Comparison of ENCODE assay signal across 16 mouse cellular contexts in genomic region chr16:88735391-88735790, GRCm38 (mm10). TPM values are rescaled to one million over a fixed set of nuclear protein-coding genes. Genes with fewer than 3 reads are reported as not detected.
"Had no signal": no experiment of that assay in that cellular context is flagged by ENCODE, and none has a peak within 500 bp of the region (broad histone marks: within the 10 kb centered on the region; RNA-seq: fewer than 3 reads in every experiment).

No protein-coding gene starts in this region.

- H3K4me1 ChIP-seq: kidney, embryonic 15.5 days; limb, embryonic 12.5 days; liver, embryonic 12.5 days; lung, embryonic 15.5 days; midbrain, embryonic 15.5 days; neural tube, embryonic 15.5 days had no signal

- H3K27me3 ChIP-seq: kidney, embryonic 15.5 days; limb, embryonic 12.5 days; liver, embryonic 12.5 days; lung, embryonic 15.5 days; midbrain, embryonic 15.5 days; neural tube, embryonic 15.5 days had no signal

- ATAC-seq: intestine, embryonic 16.5 days; liver, embryonic 12.5 days; midbrain, embryonic 15.5 days had no signal

- H3K9me3 ChIP-seq: kidney, embryonic 15.5 days; limb, embryonic 12.5 days; liver, embryonic 12.5 days; lung, embryonic 15.5 days; midbrain, embryonic 15.5 days; neural tube, embryonic 15.5 days had no signal

- H3K36me3 ChIP-seq: kidney, embryonic 15.5 days; limb, embryonic 12.5 days; liver, embryonic 12.5 days; lung, embryonic 15.5 days; midbrain, embryonic 15.5 days; neural tube, embryonic 15.5 days had no signal

- H3K4me2 ChIP-seq: kidney, embryonic 15.5 days; limb, embryonic 12.5 days; liver, embryonic 12.5 days; lung, embryonic 15.5 days; midbrain, embryonic 15.5 days; neural tube, embryonic 15.5 days had no signal

- H3K27ac ChIP-seq: kidney, embryonic 15.5 days; limb, embryonic 12.5 days; liver, embryonic 12.5 days; lung, embryonic 15.5 days; midbrain, embryonic 15.5 days; neural tube, embryonic 15.5 days; stomach, postnatal 0 days had no signal

- H3K9ac ChIP-seq: kidney, embryonic 15.5 days; limb, embryonic 12.5 days; liver, embryonic 12.5 days; lung, embryonic 15.5 days; midbrain, embryonic 15.5 days; neural tube, embryonic 15.5 days had no signal

- H3K4me3 ChIP-seq: kidney, embryonic 15.5 days; limb, embryonic 12.5 days; liver, embryonic 12.5 days; lung, embryonic 15.5 days; midbrain, embryonic 15.5 days; neural tube, embryonic 15.5 days had no signal

- DNase-seq: kidney, adult 2 months; kidney, postnatal 14 days; lung, postnatal 14 days; right cerebral cortex, adult 18-20 months; thymus, postnatal 14 days had no signal

RNA-seq across cellular contexts. Expression of gene Krtap13-1, which starts 6.7 kb away (rescaled TPM):
- polyA plus RNA-seq: intestine, embryonic 16.5 days; kidney, adult 2 months; kidney, embryonic 15.5 days; large intestine, adult 2 months; limb, embryonic 12.5 days; liver, embryonic 12.5 days; liver, embryonic 16.5 days; lung, embryonic 15.5 days; midbrain, embryonic 15.5 days; neural tube, embryonic 15.5 days; stomach, postnatal 0 days; urinary bladder, adult 2 months had no signal

RNA-seq across cellular contexts. Expression of gene Krtap13, which starts 16.0 kb away (rescaled TPM):
- polyA plus RNA-seq: intestine, embryonic 16.5 days; kidney, adult 2 months; kidney, embryonic 15.5 days; large intestine, adult 2 months; limb, embryonic 12.5 days; liver, embryonic 12.5 days; liver, embryonic 16.5 days; lung, embryonic 15.5 days; midbrain, embryonic 15.5 days; neural tube, embryonic 15.5 days; stomach, postnatal 0 days; urinary bladder, adult 2 months had no signal

RNA-seq across cellular contexts. Expression of gene 2310034C09Rik, which starts 23.3 kb away (rescaled TPM):
- polyA plus RNA-seq: intestine, embryonic 16.5 days; kidney, adult 2 months; kidney, embryonic 15.5 days; large intestine, adult 2 months; limb, embryonic 12.5 days; liver, embryonic 12.5 days; lung, embryonic 15.5 days; midbrain, embryonic 15.5 days; neural tube, embryonic 15.5 days; urinary bladder, adult 2 months had no signal

RNA-seq across cellular contexts. Expression of gene 2310061N02Rik, which starts 27.6 kb away (rescaled TPM):
- polyA plus RNA-seq: intestine, embryonic 16.5 days; kidney, adult 2 months; kidney, embryonic 15.5 days; large intestine, adult 2 months; limb, embryonic 12.5 days; liver, embryonic 12.5 days; liver, embryonic 16.5 days; lung, embryonic 15.5 days; midbrain, embryonic 15.5 days; neural tube, embryonic 15.5 days; stomach, postnatal 0 days; urinary bladder, adult 2 months had no signal

RNA-seq across cellular contexts. Expression of gene 2310057N15Rik, which starts 38.6 kb away (rescaled TPM):
- polyA plus RNA-seq: intestine, embryonic 16.5 days; kidney, adult 2 months; kidney, embryonic 15.5 days; large intestine, adult 2 months; limb, embryonic 12.5 days; liver, embryonic 12.5 days; liver, embryonic 16.5 days; lung, embryonic 15.5 days; midbrain, embryonic 15.5 days; neural tube, embryonic 15.5 days; stomach, postnatal 0 days; urinary bladder, adult 2 months had no signal
